Mouse (Mus musculus) E14TG2a.4 (cell line): Measurements from ENCODE around the gene Polr3h.

Source experiments
- H3K27me3 ChIP-seq: 2 replicates; pipeline ENCODE4 v1.6.1; 2014; ENCODE audit warnings: low read length, control low read depth; ENCODE audit not compliant: insufficient read depth
- H3K36me3 ChIP-seq: 2 replicates; pipeline ENCODE4 v1.6.1; 2014; ENCODE audit warnings: low read length, control low read depth; ENCODE audit not compliant: insufficient read depth
- H3K4me1 ChIP-seq: replicated peaks from 2 replicates; pipeline ENCODE4 v1.6.1; 2014; ENCODE audit warnings: low read depth, low read length, control low read depth
- H3K4me3 ChIP-seq: replicated peaks from 2 replicates; pipeline ENCODE4 v1.5.1; 2014; ENCODE audit warnings: mild to moderate bottlenecking, low read length
- H3K9me3 ChIP-seq: 2 replicates; pipeline ENCODE4 v1.6.1; 2014; ENCODE audit warnings: low read length, control low read depth
- CTCF ChIP-seq: conservative IDR thresholded peaks from 2 replicates; pipeline ENCODE4 v1.5.1; 2014; ENCODE audit warnings: low read length
- NANOG ChIP-seq: IDR thresholded peaks from 2 replicates; pipeline ENCODE4 v1.6.1; 2014; ENCODE audit warnings: borderline replicate concordance, low read length, mixed read lengths
- POU5F1 ChIP-seq: IDR thresholded peaks from 2 replicates; pipeline ENCODE4 v1.6.1; 2014; ENCODE audit warnings: low read length, borderline replicate concordance

Polr3h gene

GRCm38 (mm10) chr15:81898751-81899150, 27.3 kb downstream of the Polr3h start:
- H3K9me3 ChIP-seq = no peaks in the 10 kb centered on the region
- no peaks in the 10 kb centered on the region for H3K27me3 ChIP-seq
- peaks cover 95% of the 10 kb centered on the region for H3K36me3 ChIP-seq
- H3K4me3 ChIP-seq = no peak overlapping the region
- TF ChIP-seq NANOG = no peak
- no peak for TF ChIP-seq CTCF
- no peak for TF ChIP-seq POU5F1
- H3K4me1 ChIP-seq = peaks cover 13% of the 10 kb centered on the region

- peaks cover 95% of the 10 kb centered on the region for H3K36me3 ChIP-seq
- no peak for TF ChIP-seq NANOG
- no peak for TF ChIP-seq POU5F1
- no peak for TF ChIP-seq CTCF
- peaks cover 21% of the 10 kb centered on the region for H3K4me1 ChIP-seq
- no peaks in the 10 kb centered on the region for H3K27me3 ChIP-seq
- no peaks in the 10 kb centered on the region for H3K9me3 ChIP-seq
- H3K4me3 ChIP-seq = no peak overlapping the region
Observed at GRCm38 (mm10) chr15:81897607-81898285, 28.3 kb downstream of the Polr3h start.

- Histone ChIP-seq H3K4me1 (peaks cover 34% of the 10 kb centered on the region), H3K9me3 (no peaks in the 10 kb centered on the region), H3K27me3 (no peaks in the 10 kb centered on the region), H3K4me3 (no peak overlapping the region), H3K36me3 (peaks cover 93% of the 10 kb centered on the region)
- no peak for TF ChIP-seq CTCF
- no peak for TF ChIP-seq NANOG
- TF ChIP-seq POU5F1 = no peak
Observed at GRCm38 (mm10) chr15:81896407-81896806, 29.6 kb downstream of the Polr3h start.

- H3K27me3 ChIP-seq = no peaks in the 10 kb centered on the region
- H3K4me3 ChIP-seq = no peak overlapping the region
- no peak for TF ChIP-seq CTCF
- no peak for TF ChIP-seq POU5F1
- peaks cover 57% of the 10 kb centered on the region for H3K4me1 ChIP-seq
- peaks cover 95% of the 10 kb centered on the region for H3K36me3 ChIP-seq
- H3K9me3 ChIP-seq = no peaks in the 10 kb centered on the region
Observed at GRCm38 (mm10) chr15:81894002-81894401, 32.0 kb downstream of the Polr3h start.

- Histone ChIP-seq H3K4me1 (peaks cover 76% of the 10 kb centered on the region), H3K4me3 (peak overlapping the region; percentile 41), H3K36me3 (peaks cover 94% of the 10 kb centered on the region), H3K9me3 (no peaks in the 10 kb centered on the region), H3K27me3 (no peaks in the 10 kb centered on the region)
- TF ChIP-seq POU5F1 = no peak
- no peak for TF ChIP-seq NANOG
Observed at GRCm38 (mm10) chr15:81891822-81892580, 34.0 kb downstream of the Polr3h start.

DNA sequence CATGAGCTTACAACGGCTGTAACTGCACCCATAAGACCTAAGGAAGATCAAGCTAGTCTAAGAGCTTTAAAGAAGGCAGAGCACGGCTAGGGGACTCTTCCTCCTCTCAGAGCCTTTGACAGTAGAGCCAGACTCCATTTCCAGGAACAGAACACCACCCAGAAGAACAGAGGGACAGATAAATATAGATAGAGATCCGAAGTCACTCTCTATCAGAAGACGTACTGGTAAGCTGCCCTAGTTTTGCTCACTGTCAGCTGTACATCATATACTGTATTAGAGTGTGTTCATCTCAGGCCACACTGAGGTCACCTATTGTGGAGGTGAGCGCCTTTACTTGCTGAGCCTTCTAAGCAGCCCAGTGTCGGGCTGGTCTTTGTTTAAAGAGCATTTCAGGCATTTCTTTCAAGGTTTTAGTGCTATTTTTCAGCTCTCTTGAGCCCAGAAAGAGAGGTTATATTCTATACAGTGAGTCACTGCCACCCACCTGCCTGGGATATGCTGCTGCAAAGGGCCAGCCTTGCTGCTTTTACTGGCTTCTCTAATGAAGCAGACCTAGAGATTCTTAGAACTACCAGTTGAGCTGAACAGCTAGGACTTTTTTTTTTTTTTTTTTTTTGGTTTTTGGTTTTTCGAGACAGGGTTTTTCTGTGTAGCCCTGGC, 34.8 kb downstream of the Polr3h start:
- Histone ChIP-seq H3K27me3 (no peaks in the 10 kb centered on the region), H3K9me3 (no peaks in the 10 kb centered on the region), H3K4me3 (0 out of 2 replicates have a peak overlapping the region, but pooled peaks have one; percentile 41), H3K36me3 (peaks cover 93% of the 10 kb centered on the region), H3K4me1 (peaks cover 83% of the 10 kb centered on the region)
- TF ChIP-seq NANOG (no peak), CTCF (no peak), POU5F1 (no peak)

GRCm38 (mm10) chr15:81889175-81889574, 36.9 kb downstream of the Polr3h start:
- Histone ChIP-seq H3K4me3 (no peak overlapping the region), H3K36me3 (peaks cover 88% of the 10 kb centered on the region), H3K4me1 (peaks cover 87% of the 10 kb centered on the region), H3K9me3 (no peaks in the 10 kb centered on the region), H3K27me3 (no peaks in the 10 kb centered on the region)
- no peak for TF ChIP-seq POU5F1
- TF ChIP-seq NANOG = no peak
- no peak for TF ChIP-seq CTCF

DNA sequence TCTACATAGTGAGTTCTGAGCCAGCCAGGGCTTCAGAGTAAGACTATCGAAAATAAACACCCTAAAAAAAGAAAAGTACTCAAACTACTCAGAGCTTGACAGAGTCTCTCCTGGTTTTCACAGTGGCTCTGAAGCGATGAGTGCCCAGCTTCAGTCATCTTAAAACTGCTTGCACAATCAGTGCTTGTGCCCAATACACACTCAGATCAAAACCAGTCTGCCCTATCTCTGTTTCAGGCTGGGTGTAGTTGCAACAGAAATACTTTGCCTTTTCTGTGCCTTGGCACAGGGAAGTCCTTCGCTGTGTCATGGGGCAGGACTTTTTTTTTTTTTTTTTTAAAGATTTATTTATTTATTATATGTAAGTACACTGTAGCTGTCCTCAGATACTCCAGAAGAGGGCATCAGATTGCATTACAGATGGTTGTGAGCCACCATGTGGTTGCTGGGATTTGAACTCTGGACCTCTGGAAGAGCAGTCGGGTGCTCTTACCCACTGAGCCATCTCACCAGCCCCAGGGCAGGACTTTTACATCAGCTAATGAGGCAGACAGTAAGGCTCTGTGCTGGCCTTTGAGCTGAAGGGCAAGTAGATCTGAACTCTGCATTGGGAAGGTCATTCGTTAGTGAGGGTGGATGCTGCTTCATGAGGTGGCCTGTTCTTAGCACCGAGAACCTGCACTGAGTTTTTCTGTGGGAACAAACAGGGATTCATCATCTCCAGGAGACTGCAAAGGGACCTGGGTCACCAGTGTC, 39.1 kb downstream of the Polr3h start:
- H3K4me1 ChIP-seq = peaks cover 77% of the 10 kb centered on the region
- TF ChIP-seq POU5F1 = no peak
- no peak overlapping the region for H3K4me3 ChIP-seq
- peaks cover 82% of the 10 kb centered on the region for H3K36me3 ChIP-seq
- H3K9me3 ChIP-seq = no peaks in the 10 kb centered on the region
- H3K27me3 ChIP-seq = no peaks in the 10 kb centered on the region
